Mouse (Mus musculus) midbrain, postnatal 0 days (tissue): ENCODE data around the gene Rbsn. TPM values are rescaled to one million over a fixed set of nuclear protein-coding genes. Genes with fewer than 3 reads are reported as not detected.

ENCODE experiments used
- ATAC-seq: fragments of 200-750 bp; cut with Nextera tagmentation; 2 replicates; pipeline ENCODE4 v1.8.0; 2017; ENCODE audit warnings: moderate number of reproducible peaks, mild to moderate bottlenecking, moderate TSS enrichment, moderate library complexity; ENCODE audit not compliant: low FRiP score
- DNase-seq: peaks from one replicate; pipeline ENCODE4 v3.0.0-alpha.2; 2015; ENCODE audit warnings: low spot score
- H3K27ac ChIP-seq: fragments of 300-500 bp; sonication (generic); 2 replicates; pipeline ENCODE4 v1.5.1; 2014; ENCODE audit warnings: low read depth, mild to moderate bottlenecking, low read length, mixed read lengths
- H3K27me3 ChIP-seq: fragments of 300-500 bp; sonication (generic); 2 replicates; pipeline ENCODE4 v1.6.1; 2014; ENCODE audit warnings: low read length, control low read depth, mixed read lengths; ENCODE audit not compliant: insufficient read depth
- H3K36me3 ChIP-seq: fragments of 300-500 bp; sonication (generic); 2 replicates; pipeline ENCODE4 v1.6.1; 2014; ENCODE audit warnings: low read length, control low read depth, mixed read lengths; ENCODE audit not compliant: insufficient read depth
- H3K4me1 ChIP-seq: fragments of 300-500 bp; sonication (generic); 2 replicates; pipeline ENCODE4 v1.6.1; 2014; ENCODE audit warnings: mild to moderate bottlenecking, control low read depth, antibody characterized with exemption, low read length, mixed read lengths; ENCODE audit not compliant: insufficient read depth
- H3K4me2 ChIP-seq: fragments of 300-500 bp; sonication (generic); 2 replicates; pipeline ENCODE4 v1.6.1; 2014; ENCODE audit warnings: low read depth, mild to moderate bottlenecking, low read length, mixed read lengths; ENCODE audit not compliant: poor library complexity, severe bottlenecking
- H3K4me3 ChIP-seq: fragments of 300-500 bp; sonication (generic); 2 replicates; pipeline ENCODE4 v1.5.1; 2014; ENCODE audit warnings: low read depth, mild to moderate bottlenecking, low read length, moderate library complexity
- H3K9ac ChIP-seq: fragments of 300-500 bp; sonication (generic); replicated peaks from 2 replicates; pipeline ENCODE4 v1.6.1; 2014; ENCODE audit warnings: mild to moderate bottlenecking, low read length, moderate library complexity, mixed read lengths; ENCODE audit not compliant: poor library complexity, severe bottlenecking
- H3K9me3 ChIP-seq: fragments of 300-500 bp; sonication (generic); 2 replicates; pipeline ENCODE4 v1.6.1; 2016; ENCODE audit warnings: low read length, control low read depth
- CTCF ChIP-seq: IDR thresholded peaks from 2 replicates; pipeline ENCODE4 v1.5.1; 2016; ENCODE audit warnings: antibody characterized with exemption, mild to moderate bottlenecking
- WGBS: fragments of 180-500 bp; shearing (Covaris S2); extraction: QIAGEN DNeasy Blood & Tissue Kit; methylation state at CpG from one replicate; pipeline ENCODE4 v1.1.7; 2014; 5-methylcytosine and 5-hydroxymethylcytosine counted together
- polyA plus RNA-seq: library from polyadenylated mRNA; unstranded; fragments of >200 nt; fragmentation: Nextera tagmentation; extraction: Ambion mirVana; gene quantifications from 2 replicates; pipeline ENCODE4 v1.2.1, GENCODE M21; 2015
- total RNA-seq: library from RNA; depleted of rRNA; stranded (reverse); fragments of >200 nt; gene quantifications from 2 replicates; pipeline ENCODE4 v1.2.3, GENCODE M21; 2014; rRNA removed

Gene Rbsn
- 25.4 and 52.6 TPM in 2 replicates for total RNA-seq
- polyA plus RNA-seq = 31.0 and 31.7 TPM in 2 replicates

- peak within 1 kb of the TSS; percentile 94 for H3K9ac ChIP-seq
- 0 out of 2 replicates have a peak, but pooled peaks cover 5% of the 10 kb centered on the region for H3K4me1 ChIP-seq
- no peaks in the 10 kb centered on the region for H3K27me3 ChIP-seq
- H3K36me3 ChIP-seq = peaks cover 4% of the 10 kb centered on the region; the same call in 1 of the 2 replicates
- H3K4me3 ChIP-seq = peak within 1 kb of the TSS; percentile 91
- TF ChIP-seq CTCF = peak; percentile 48
- H3K4me2 ChIP-seq = peak within 1 kb of the TSS; percentile 86
- H3K9me3 ChIP-seq = no peaks in the 10 kb centered on the region
- peak within 1 kb of the TSS; percentile 88 for H3K27ac ChIP-seq
- ATAC-seq (peak; percentile 94), DNase-seq (peak; percentile 96)
- 10% methylated on average over 35 of the region's 35 CpGs for WGBS
These were observed at the start of gene Rbsn for GRCm38 (mm10) chr6:92214773-92215449. TSS of gene Rbsn (minus strand) at chr6:92214925.

- DNase-seq (no peak), ATAC-seq (no peak)
- Histone ChIP-seq H3K4me1 (no peaks in the 10 kb centered on the region), H3K9me3 (no peaks in the 10 kb centered on the region), H3K4me2 (no peak overlapping the region), H3K36me3 (no peaks in the 10 kb centered on the region), H3K27me3 (no peaks in the 10 kb centered on the region), H3K27ac (no peak overlapping the region), H3K4me3 (no peak overlapping the region), H3K9ac (no peak overlapping the region)
- WGBS = 57% methylated on average over 4 of the region's 4 CpGs
- no peak for TF ChIP-seq CTCF
These were observed 46.6 kb upstream of the Rbsn start for GRCm38 (mm10) chr6:92261162-92261843.

GRCm38 (mm10) chr6:92255346-92255745 lies 40.6 kb upstream of the Rbsn start:
- Histone ChIP-seq H3K4me1 (no peaks in the 10 kb centered on the region), H3K27ac (no peak overlapping the region), H3K4me3 (no peak overlapping the region), H3K9ac (no peak overlapping the region), H3K27me3 (no peaks in the 10 kb centered on the region), H3K4me2 (no peak overlapping the region), H3K36me3 (no peaks in the 10 kb centered on the region), H3K9me3 (no peaks in the 10 kb centered on the region)
- ATAC-seq (no peak), DNase-seq (no peak)
- TF ChIP-seq CTCF = no peak

- no peak overlapping the region for H3K9ac ChIP-seq
- H3K4me3 ChIP-seq = no peak overlapping the region
- H3K27ac ChIP-seq = no peak overlapping the region
- H3K4me2 ChIP-seq = no peak overlapping the region
- H3K9me3 ChIP-seq = no peaks in the 10 kb centered on the region
- no peak for DNase-seq
- ATAC-seq = no peak
- no peak for TF ChIP-seq CTCF
- H3K4me1 ChIP-seq = no peaks in the 10 kb centered on the region
- H3K36me3 ChIP-seq = no peaks in the 10 kb centered on the region
- WGBS = 61% methylated on average over 3 of the region's 3 CpGs
- no peaks in the 10 kb centered on the region for H3K27me3 ChIP-seq
These were observed 38.6 kb upstream of the Rbsn start for GRCm38 (mm10) chr6:92253253-92253870.

GRCm38 (mm10) chr6:92247215-92247919 lies 32.6 kb upstream of the Rbsn start:
- DNase-seq (no peak), ATAC-seq (no peak)
- Histone ChIP-seq H3K9ac (no peak overlapping the region), H3K27me3 (peaks cover 13% of the 10 kb centered on the region; the same call in 1 of the 2 replicates), H3K4me2 (no peak overlapping the region), H3K4me3 (no peak overlapping the region), H3K36me3 (no peaks in the 10 kb centered on the region), H3K9me3 (no peaks in the 10 kb centered on the region), H3K4me1 (no peaks in the 10 kb centered on the region), H3K27ac (no peak overlapping the region)
- TF ChIP-seq CTCF = no peak
- WGBS = 10% methylated on average over 7 of the region's 7 CpGs
